Mouse (Mus musculus) left cerebral cortex, postnatal 25 days (tissue): ENCODE measurements around the gene Bax. TPM values are rescaled to one million over a fixed set of nuclear protein-coding genes. Genes with fewer than 3 reads are reported as not detected.

ENCODE experiments used
- DNase-seq, 2 experiments: peaks; one replicate each; pipeline ENCODE4 v3.0.0; 2022; ENCODE audit warnings: low spot score in 2 of 2, mixed read lengths in 1 of 2
- intact Hi-C: fragments of 180-260 bp; cut with DNase I; formaldehyde crosslinking; loops from one replicate; pipeline ENCODE4 v1.15.1; 2025
- total RNA-seq, 2 experiments: library from RNA; stranded (reverse); gene quantifications; 2 replicates each; pipeline ENCODE4 v1.2.3; 2021

Bax gene
- 10 to 100 TPM; 67.0 to 69.8 TPM for total RNA-seq

DNA sequence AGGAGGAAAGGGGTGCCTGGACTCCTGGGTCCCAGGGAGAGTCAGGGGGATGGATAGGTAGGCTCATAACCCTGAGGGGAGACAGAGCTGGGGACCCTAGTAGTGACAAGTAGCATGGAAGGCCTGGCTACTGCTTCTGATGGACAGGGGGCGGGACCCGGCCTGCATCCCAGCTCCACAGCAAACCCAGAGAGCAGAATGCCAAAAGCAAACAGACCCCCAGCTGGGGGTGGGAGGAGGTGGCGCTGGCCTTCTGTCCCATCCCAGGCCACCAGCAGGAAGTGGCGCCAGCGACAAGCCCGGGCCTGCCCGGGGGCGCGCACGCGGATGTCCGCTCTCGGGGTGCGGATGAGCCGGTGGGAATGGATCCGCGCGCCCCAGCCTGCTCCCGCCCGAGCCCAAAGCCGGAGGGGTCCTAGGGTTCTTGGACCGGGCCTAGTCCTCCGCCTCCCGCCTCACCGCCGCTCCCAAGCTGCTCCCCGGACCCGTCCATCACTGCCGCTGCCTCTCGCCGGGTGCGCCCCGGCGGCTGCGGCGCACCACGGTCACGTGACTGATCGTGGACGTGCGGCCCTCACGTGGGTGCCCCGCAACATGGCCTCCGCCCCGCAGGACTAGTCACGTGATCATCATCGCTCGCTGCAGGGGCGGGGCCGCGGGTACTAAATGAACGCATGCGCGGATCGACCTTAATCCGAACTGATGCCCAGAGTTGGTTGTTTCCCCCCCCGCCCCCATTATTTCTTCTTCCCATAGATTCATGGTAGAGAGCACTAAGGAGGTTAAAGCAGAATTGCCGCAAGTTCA is at the start of gene Bax:
Gene Bax (minus strand): TSS at position 616 of the 807 bp plus-strand sequence.
- peak; percentile 97 for DNase-seq
- intact Hi-C loops, result loop anchor here (10.0 kb wide), 1 partner anchor 238 kb away; the partner anchor contains the start of gene Dbp

DNA sequence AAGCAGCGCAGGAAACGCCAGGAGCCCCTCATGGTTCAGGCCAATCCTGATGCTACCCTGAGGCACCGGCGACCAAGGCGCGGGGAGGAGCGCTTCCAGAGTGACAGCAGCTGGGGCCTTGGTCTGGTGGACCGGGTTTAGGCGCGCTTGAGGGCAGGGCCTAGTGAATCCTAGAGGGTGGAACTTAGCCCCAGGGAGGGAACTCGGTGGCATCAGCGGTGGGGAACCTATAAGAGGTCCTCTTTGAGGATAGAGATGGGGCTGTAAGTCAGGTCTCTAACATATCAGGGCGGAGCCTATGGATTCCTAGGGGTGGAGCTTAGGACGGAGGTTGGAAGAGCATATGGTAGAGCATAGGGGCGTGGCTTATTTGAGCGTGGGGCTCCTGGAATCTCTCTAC is 48.7 kb upstream of the Bax start:
- DNase-seq, result no peak
- intact Hi-C loops, result no loop called here

DNA sequence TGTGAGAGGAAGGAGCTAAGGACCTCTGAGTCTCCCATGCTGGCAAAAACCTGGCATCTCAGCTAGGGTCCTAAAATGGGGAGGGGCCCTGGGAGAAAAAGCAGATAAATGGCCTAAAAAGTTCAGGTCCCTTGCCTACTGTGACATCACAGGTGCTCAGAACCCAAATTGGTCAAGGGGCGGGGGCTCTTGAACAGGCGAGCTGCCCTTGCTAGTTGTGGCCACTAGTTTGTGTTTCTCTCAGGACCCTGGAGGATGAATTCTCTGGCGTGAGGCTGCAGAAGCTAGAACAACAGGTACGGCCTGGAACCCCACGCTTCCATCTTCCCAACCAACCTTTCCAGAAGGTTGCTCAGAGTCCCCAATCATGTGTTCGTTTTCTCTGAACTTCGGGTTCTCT is 47.7 kb upstream of the Bax start:
- DNase-seq, result no peak
- intact Hi-C loops, result no loop called here

DNA sequence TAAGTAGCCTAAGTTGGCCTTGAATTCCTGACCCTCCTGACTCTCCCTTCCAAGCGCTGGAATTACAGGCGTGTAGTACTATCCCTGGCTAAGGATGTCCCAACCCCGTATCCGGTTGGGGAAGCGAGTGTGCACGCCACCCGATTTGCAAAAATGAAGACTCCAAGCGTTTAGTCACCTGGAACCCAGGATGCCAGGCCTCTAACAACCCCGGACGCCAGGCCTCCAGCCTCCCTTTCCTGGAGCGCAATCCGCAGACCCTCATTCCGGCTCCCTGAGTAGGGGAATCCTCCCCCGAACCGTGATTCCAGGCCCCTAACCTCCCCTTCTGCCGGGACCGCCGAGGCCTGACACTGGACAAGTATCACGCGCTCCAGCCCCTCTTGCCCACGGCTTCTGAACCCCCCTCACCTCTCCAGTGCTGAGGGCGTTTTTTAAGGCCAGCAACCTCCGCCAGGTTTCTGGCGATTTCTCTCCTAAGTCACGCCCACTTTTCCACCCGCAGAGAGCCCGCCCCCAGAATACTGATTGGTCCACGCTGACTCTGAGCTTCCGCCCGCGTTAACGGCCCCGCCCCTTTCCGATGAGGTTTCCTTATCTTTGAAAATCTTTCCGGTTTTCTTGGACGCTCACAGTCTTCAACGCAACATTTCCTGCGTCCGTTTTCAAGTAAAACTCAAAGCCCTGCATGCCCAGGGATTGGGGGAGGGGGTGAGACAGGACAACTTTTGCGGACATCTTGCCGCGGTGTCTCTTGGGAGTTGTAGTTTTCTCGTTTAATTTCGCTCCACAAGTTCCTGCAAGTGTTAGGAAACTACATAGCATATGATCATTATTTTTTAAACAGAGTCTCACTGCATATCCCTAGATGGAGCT is 43.5 kb upstream of the Bax start, which contains the start of gene Nucb1:
Gene Nucb1 (minus strand): TSS at position 495 of the 876 bp plus-strand sequence.
- intact Hi-C loops, result no loop called here
- DNase-seq, result peak; percentile 88 to 94

DNA sequence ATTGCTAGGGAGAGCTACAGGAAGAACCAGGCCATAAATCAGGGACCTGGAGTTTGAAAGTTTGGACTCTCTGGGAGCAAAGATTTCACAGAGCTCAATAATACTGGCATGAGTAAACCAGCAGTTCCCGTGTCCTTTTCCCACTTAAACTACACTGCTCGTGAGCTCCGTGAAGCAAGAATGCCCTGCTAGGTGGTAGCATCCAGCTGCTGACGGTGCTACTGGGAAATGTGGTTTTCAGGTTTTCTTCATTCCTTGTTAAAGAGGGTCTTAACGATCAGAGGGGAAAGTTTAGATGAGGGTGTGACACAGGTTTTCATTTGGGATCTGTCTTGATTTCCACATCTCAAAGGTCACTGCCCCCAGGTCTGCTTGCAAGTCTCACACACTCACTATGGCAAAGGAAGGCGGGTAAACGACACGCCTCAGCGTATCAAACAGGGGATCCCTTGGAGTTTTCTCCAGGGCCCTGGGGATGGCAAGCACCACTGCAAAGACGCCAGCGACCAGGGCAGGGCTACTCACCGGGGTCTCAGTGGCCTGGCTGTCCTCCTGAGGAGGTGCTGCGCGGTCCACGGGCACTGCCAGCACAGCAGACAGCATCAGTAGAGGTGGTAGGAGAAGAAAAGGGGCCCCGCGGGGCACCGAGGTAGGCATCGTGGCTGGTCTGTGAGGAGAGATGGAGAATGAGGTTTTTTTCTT is 42.6 kb upstream of the Bax start:
- intact Hi-C loops, result no loop called here
- no peak for DNase-seq

DNA sequence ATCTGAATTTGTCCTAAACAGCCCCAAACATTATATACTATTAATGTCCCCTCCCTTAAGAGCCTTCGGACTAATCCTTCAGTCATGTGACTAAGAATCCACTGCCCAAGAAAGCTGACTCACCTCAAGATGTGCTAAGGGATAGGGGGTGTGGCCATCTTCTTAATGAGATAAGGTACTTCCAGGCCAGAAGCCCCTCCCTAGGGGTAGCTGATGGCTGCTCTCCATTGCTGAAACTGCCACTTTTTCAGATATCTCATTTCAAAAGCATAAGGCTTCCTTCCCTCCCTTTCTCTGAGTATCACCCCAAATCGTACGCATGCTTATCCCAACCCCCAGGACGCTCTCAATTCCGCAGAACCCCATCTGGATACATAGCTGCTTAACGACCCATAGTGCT is 41.9 kb upstream of the Bax start:
- intact Hi-C loops, result no loop called here
- DNase-seq, result no peak

DNA sequence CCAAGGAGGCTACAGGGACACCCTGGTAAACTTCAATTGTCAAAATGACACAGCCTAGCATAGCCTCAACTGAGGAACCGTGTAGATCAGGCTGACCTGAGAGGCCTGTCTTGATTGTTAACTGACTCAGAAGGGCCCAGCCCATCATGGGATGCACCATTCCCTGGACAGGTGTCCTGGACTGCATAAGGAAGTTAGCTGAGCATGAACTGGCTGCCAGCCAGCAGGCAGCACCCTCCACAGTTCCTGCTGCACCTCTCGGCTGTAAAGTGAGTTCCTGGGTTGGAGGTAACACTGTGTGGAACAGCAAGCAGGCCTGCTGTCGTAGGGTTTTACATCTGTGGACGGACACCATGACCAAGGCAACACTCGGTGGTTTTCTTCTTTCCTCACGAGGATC is 40.9 kb upstream of the Bax start:
- intact Hi-C loops, result no loop called here
- no peak for DNase-seq

DNA sequence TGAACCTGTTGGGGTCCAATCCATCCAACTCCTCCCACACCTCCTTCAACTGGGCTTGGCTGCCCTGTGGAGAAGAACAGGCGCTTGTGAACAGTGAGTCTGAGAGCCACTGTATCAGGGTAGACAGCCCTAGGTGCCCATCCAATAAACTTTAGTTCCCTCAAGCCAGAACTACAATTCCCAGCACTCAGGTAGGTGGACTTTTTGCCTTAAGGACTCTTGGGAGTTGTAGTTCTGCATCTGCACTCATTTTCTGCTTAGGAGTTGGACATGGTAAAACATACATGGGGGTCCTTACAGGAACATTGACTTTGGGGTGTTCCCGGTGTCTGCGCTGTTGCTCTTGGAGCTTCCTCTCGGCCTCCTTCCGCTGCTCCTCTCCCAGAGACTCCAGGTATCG is 31.7 kb upstream of the Bax start:
- intact Hi-C loops, result no loop called here
- DNase-seq, result no peak

DNA sequence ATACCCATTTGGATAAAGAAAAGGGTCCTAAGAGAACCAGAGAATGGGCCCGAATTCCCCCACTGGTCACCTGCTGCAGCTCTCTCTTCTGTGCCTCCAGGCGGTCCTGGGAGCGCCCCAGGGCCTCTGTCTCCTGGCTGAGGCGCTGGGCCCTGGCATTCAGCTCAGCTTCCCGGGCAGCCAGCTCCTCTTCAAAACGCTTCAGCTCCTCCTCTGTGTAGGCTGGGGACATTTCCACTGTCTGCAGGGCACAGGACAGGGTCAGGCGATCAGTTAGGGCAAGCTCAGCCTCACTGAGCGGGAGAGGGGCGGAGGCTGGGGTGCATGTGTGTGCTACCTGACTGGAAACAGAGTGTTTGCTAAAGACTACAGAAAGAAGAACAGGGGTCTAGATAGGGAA is 27.9 kb upstream of the Bax start:
- intact Hi-C loops, result no loop called here
- no peak for DNase-seq

DNA sequence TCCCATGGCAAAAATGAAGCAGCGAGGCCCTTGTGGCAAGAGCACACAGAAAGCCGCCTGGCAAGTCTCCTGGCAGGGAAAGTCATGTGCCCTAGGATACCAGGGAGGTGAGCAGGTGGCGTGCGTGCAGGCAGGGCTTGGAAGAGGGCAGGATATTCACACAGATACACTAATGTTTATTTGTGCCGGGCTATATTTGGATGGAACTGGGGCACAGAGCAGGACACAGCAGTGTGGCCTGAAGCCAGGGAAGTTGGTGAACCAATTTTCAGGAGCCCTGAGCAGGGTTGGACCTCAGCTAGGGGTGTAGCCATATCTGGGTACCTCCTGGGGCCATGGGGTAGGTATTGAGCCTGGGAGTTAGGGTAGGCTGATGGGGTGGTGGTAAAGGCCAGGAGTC is 26.3 kb upstream of the Bax start:
- intact Hi-C loops, result loop anchor here (1.0 kb wide), 1 partner anchor 13 kb away; no protein-coding TSS in a partner anchor
- no peak for DNase-seq

DNA sequence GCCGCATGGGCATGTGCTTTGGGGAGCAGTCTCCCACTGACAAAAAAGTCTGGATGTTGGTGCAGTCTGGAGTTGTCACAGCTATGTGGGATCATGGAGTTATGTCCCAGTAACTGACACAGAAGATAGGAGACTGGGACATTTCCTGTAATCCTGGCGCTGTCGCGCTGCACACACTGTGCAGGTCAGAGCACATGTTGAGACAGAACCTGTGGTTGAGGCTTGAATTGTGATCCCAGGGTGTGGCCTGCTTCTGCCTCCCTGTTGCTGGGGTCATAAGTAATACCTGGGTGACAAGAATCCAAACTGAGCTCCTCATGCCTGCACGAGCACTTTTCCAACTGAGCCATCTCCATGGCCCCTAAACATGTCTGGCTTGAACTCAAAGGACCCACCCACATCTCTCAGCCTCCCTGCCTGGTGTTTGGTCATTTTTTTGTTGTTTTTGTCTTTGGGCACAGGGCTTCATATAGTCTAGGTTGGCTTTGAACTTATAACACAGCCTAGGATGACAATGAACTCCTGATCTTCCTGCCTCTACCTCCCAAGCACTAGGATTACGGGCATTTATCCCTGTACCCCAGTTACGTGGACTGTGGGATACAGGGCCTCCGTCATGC is 25.6 kb upstream of the Bax start:
- intact Hi-C loops, result loop anchor here (1.0 kb wide), 1 partner anchor 14 kb away; no protein-coding TSS in a partner anchor
- DNase-seq, result no peak

DNA sequence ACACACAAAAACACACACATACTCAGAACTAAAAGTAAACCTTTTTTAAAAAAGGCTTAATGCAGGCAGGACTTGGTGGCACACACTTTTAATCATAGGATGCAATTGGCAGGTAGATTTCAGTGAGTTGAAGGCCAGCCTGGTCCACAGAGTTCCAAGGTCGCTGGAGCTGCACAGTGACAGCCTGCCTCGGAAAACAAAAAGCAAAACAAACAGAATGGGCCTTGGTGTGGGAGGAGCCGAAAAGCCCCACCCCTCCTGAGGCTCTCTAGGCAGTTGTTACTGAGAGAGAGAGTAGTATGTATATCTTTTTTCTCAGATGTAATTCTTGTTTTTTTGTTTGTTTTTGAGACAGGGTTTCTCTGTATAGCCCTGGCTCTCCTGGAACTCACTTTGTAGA is 24.6 kb upstream of the Bax start:
- DNase-seq, result no peak
- intact Hi-C loops, result no loop called here

DNA sequence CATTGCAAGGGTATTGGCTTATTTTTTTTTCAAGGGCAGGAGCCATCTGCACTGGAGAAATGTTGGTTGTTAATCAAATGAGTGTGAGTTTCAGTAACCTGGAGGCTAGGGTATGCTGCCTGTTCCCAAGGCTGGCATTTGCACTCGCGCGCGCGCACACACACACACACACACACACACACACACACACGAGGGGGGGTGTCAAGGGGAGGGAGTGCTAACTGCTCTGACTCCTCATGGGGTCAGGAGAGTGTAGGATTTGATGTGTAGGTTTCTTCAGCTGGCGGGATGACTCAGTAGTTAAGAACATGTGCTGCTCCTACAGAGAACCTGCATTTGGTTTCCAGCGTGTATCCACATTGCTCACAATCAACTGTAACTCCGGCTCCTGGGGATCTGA is 24.1 kb upstream of the Bax start:
- intact Hi-C loops, result no loop called here
- peak; percentile 10 to 74 for DNase-seq

DNA sequence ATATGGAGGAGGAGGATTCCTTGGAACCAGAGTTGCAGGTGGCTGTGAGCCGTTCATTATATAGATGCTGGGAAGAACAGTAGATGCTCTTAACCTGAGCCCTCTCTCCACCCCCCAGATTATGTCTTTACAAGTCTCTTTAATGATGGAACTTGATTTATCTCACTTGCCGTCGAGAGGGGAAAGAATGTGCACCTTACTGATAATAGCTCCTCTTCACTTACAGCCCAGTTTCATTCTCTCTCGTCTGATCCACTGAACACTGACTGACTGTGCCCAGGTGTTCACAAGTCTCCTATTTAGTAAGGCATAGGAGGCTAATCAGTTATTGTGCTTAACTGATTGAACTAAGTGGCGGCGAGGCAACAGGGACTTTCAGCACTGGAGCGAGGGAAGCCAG is 22.9 kb upstream of the Bax start:
- intact Hi-C loops, result no loop called here
- no peak for DNase-seq

DNA sequence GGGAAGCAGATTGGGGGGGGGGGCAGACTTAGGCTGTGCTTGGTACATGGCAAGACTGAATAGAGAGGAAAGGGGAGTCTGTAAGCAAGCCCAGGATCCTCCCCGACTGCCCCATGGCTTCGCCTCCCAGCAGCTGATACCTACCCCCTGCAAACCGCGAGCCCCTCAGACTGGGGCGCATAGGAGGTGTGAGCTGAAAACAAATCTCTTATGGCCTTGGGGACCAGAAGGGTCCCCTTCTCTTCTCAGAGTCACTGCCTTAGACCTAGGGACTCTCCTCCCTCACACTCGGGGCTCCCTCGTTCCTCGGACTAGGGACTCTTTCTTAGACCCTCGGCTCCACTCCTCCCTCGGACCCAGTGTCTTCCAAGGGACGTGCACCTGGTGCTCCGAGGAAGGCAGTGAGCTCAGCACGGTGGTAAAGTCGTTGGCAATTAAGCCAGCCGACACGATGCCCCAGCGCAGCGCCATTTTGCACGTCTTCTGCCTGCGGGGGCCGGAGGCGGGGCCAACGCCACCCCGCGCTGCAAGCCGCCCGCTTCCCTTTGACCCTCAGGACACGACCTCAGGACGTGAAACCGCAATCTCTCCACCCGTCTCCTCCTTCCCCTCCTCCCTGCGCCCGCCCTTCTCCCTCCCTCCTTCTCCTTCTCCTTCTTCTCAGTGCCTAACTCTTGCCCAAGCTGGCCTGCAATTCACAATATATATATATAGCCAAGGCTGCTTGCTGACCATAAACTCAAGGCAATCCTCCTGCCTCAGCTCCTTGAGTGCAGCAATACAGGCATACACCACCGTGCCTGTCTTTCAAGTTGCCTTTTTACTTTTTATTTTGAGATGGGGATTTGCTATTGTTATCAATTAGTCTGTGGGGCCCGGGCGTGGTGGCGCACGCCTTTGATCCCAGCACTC is 21.9 kb upstream of the Bax start, which contains the start of gene Dhdh:
Gene Dhdh (minus strand): TSS at position 513 of the 912 bp plus-strand sequence.
- intact Hi-C loops, result no loop called here
- DNase-seq, result peak; percentile 35 to 38

DNA sequence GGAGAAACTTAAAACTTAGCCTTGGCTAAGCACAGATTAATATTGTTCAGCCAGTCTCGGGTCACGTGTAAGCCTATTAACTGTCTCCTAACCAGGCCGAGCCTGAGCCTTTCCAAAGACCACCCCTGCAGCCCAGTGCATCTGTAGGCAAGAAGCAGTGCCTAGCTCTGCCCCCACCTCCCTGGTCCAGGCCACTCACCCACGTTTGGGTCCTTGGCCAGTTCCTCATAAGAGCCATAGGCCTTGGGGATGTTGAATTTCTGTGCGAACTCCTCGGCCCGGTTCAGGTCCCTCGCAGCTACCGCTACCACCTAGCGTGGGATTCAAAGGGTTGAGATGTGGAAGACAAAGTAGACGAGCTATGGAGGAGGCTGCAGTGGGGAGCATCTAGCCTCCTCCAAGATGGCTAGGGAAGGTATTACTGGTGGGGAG is 21.2 kb upstream of the Bax start:
- intact Hi-C loops, result no loop called here
- DNase-seq, result no peak

DNA sequence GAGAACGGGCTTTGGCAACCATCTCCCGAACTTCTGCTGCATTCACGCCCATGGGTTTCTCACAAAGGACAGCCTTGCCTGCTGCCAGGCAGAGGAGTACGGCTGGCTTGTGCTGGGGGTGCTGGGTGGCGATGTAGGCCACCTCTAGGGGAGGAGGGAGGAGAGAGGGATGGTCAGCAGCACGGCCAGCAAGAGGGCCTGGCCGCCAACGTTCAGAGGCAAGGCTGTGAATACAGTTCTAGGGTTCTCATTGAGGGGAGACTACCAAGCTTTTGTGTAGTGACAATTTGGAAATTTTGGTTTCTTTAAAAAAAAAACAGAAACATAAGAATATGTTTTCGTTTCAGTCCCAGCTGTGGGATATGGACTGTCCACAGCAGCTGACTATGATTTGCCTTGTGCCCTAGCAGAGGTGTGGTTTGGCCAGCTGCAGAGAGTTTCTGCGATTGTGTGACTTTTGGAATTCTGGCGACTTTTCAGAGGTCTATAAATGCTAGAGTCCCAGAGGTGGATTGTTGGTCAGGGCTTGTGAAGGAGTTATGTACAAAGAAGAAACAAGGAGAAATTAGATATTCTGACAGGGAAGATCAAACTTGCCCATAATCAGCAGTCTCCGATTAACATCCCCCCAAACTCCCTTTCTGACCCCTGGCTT is 20.2 kb upstream of the Bax start, which contains the start of gene Gm45808:
Gene Gm45808 (minus strand): TSS at position 51 of the 655 bp plus-strand sequence.
- intact Hi-C loops, result no loop called here

DNA sequence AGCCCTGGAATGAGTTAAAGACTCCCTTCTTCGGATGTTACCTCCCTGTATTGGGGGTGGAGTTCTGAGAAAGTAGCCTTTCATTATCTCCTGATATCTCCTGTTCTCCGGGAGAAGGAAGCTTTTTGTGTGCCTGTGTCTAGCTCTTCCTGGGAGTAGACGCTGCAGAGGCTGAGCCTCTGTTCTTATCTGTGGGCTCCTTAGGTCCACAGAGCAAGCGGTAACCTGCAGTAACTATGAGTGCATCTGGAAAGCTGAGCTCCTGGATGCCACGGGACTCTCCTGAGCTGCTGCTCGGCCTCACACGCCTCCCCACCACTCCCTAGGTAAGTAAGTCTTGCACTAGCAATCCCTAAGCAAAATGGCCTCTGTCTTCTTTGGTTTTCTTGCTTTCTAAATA is 19.5 kb upstream of the Bax start:
- intact Hi-C loops, result no loop called here

More for the DNA sequence above, 20.2 kb upstream of the Bax start, which contains the start of gene Gm45808:
- no peak for DNase-seq

More for the DNA sequence above, 19.5 kb upstream of the Bax start:
- no peak for DNase-seq
